Mouse (Mus musculus) heart, adult 18-20 months (tissue): ENCODE measurements at regions not wholly inside any gene's neighbourhood (a gene's known extent, or its start where the extent isn't known, plus 50 kb on each side); places are given as distances from the start of the nearest gene placed in this dataset.

Experiments
- DNase-seq, 2 experiments: peaks; one replicate each; pipeline ENCODE4 v3.0.0; 2021 to 2022; ENCODE audit warnings: mixed read lengths in 1 of 2

DNA sequence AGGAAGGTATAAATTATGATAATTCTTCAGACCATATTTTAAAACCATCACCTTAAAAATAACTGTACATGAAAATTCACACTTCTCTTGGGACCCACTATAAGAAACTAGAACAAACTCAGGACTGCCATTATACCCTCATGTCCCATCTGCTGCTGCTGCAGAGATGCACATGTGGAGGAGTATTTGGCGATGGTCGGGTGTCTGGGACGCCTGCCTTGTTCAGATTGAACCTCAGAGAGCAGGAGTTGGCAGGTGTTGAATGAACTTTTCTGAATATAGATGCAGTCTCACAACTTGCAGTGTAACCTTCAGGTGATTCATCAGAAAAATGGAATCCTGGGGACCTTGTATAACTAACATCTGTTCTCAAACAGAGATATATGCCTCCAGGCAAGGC, 1338.0 kb downstream of the Slc22a22 start:
- DNase-seq, result no peak

DNA sequence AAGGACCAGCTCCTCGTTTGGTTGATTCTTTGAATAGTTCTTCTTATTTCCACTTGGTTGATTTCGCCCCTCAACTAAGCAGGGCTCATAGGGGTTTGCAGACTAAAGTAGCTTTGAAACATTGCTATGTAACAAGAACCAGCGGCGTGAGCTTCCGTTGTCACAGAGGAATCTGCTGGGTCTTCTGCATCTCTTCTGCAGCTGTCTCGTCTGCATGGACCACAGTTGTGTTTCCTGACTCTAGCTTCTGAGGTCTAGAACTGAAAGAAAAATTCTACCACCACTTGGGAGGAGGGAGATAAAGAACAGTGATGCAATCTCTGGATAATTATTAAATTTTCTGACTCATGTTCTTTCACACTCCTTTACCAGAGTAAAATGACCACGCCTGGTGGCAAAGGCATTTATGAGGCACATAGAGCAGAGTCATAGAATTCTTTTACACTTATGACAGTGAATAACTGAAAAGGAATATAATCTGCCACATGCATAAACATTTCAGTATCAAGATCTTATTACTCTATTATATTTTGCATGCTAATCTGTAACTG, 1340.9 kb downstream of the Slc22a22 start:
- DNase-seq, result no peak

GRCm38 (mm10) chr15:56128029-56128428, 1349.4 kb downstream of the Slc22a22 start:
- no peak for DNase-seq

DNA sequence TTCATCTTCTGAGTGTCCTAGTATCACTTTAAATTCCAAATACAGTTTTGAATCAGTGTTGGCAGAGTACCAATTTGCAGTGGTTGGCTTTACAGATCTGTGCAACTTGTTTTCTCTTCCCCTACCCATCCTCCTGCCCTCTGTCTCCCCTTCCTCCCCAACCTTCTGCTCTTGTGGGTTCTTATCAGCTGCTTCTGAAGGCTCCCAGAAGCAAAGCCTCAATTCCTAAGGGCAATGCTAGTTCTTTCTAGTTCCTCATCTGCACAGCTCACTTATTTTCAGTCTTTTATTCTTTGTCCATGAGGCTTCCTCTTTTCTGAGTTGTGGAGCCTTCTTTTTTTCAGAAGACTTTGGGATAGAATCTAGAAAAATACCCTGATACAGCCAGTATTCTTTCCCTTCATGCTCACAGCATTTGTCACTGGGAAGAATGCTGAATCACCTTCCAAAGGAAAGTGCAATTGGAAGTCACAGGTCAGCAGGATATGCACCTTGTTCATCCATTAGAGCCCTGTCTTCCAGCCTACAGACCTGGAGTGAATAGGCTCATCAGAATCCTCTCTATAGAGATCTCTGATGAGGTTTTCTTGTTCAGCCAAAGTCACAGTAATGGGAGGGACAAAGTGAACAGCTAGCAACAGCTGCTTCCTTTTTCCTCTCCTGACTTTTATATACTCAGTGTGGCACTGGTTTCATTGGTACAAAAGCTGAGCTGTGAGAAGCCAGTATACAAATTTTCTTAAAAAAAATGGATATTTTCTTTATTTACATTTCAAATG, 1357.9 kb downstream of the Slc22a22 start:
- DNase-seq, result no peak

DNA sequence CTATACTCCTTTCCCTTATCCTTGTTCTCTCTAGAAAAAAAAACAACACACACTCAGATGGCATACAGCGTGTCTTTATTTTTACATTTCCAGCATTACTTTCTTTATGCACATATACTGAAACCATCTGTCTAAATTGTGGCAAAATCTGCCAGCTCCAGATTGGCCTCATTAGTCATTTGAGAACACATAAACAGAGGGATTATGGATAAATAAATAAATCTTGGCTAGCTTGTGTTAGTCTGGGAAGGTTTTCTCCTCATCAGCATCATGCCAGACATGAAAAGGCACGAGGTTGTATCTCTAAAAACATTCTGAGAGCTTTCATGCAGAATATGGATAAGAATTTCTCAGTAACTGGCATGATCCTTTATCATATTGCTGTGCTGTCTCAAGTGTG, 1369.1 kb downstream of the Slc22a22 start:
- no peak for DNase-seq

DNA sequence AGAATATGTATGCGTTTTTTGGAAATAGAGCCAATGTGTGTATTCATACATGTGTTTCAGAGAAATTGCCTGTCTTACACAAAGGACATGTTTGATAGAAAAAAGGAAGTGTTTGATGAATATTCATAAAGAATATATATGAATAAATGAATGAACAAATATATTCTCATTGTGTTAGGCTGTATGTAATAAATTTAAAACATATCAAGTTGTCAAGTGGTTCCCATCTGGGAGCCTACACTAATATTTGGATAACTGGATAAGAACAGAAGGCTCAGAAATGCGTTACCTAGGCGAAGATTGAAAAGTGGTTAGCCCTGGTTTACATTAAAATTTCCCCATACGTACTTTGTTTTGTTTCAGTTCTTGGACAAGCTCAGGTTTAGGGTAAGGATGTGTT, 1369.7 kb downstream of the Slc22a22 start:
- DNase-seq, result no peak

- DNase-seq, result no peak
Measured at GRCm38 (mm10) chr15:56100133-56100735, 1377.2 kb downstream of the Slc22a22 start.

- peak; percentile 3 to 5 for DNase-seq
Measured at GRCm38 (mm10) chr15:56077838-56078567, 1399.4 kb downstream of the Slc22a22 start.

GRCm38 (mm10) chr15:56077081-56077480, 1400.3 kb downstream of the Slc22a22 start:
- no peak for DNase-seq

- no peak for DNase-seq
Measured at GRCm38 (mm10) chr15:56076680-56077079, 1400.7 kb downstream of the Slc22a22 start.

GRCm38 (mm10) chr15:56069511-56069910, 1407.9 kb downstream of the Slc22a22 start:
- no peak for DNase-seq

DNA sequence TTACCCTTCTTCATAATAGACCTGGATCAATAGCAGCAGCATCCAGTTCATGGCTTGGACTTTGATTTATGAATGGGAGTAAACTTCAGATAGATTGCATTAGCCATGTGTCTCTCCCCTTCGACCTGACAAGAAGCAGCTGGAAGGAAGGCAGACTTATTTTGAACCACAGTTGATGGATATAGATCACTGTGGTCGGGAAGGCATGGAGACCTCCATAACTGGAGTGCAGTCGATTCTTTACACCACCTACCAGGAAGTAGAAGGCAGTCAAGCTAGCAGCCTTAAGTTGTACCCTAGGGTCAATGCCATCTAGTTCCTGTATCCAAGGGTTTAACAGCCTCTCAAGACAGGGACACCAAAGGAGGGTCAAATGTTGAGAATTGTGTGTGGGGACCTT, 1410.2 kb downstream of the Slc22a22 start:
- no peak for DNase-seq

- DNase-seq, result no peak
Measured at GRCm38 (mm10) chr15:56066540-56066939, 1410.9 kb downstream of the Slc22a22 start.

DNA sequence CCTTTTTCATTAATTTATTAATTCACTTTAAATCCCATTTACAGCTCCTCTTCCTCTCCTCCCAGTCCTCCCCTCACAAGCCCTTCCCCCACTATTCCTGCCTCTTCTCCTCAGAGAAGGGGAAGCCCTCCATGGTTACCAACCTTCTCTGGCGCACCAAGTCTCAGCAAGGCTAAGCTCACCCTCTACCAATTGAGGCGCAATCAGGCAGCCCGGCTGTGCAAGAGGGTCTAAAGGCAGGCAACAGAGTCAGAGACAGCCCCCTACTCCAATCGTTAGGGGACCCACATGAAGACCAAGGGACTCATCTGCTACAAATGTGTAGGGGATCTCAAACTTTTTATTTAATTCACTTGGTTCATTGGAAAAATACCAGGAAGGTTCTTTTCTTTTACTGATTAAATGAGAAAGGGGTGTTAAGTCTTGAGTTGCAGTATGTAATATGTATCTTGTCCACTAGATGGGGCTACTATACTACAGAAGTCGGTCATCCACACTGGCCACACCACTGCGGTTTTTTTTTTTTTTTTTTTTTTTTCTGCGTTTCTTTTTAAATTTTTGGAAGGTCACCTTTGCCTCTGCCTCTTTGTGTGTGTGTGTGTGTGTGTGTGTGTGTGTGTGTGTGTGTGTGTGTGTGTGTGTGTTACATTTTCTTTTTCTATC, 1411.4 kb downstream of the Slc22a22 start:
- peak in 1 of 2 experiments; percentile 31 for DNase-seq

GRCm38 (mm10) chr15:56062576-56062975, 1414.8 kb downstream of the Slc22a22 start:
- no peak for DNase-seq

GRCm38 (mm10) chr15:56061326-56061725, 1416.1 kb downstream of the Slc22a22 start:
- no peak for DNase-seq

GRCm38 (mm10) chr15:56050716-56051115, 1426.7 kb downstream of the Slc22a22 start:
- DNase-seq, result no peak

- DNase-seq, result no peak
Measured at GRCm38 (mm10) chr15:56047832-56048231, 1429.6 kb downstream of the Slc22a22 start.

GRCm38 (mm10) chr15:56046679-56047532, 1430.5 kb downstream of the Slc22a22 start:
- peak; percentile 45 to 86 for DNase-seq

DNA sequence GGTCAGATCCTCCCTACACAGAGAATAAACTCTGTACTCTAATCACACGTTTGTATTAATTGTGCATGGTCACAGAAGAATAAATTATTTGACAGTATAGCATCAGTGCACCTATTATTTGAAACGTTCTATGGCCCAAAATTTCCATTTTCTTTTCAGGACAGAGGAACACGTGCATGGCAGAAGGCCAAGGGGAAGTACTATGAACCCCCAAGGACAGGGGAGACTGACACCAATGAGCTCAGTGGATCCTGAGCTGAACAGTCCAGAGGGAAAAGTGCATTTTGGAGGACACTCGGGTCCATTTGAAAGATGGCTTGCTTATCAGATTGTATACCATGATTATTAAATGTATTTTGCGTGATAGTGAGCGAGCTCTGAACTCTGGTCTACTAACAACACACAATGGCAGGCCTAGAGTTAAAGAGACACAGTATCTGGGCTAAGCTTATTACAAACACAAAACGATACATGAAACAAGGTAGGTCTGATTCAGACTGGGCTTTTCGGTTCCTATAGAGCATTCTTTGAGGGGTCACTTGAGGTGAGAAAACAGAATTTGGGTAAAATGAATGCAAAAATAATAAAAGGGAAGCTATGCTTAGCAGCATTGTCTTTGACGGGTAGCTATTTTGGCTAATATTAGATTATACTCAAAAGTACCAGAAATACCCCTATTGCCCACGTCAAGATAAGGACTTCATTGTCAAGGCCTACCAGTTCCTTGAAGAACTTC, 1431.7 kb downstream of the Slc22a22 start:
- no peak for DNase-seq

- DNase-seq, result peak; percentile 3 to 10
Measured at GRCm38 (mm10) chr15:56043282-56043681, 1434.1 kb downstream of the Slc22a22 start.
